7 mouse cellular contexts compared by ENCODE assay signal in the genomic region with DNA sequence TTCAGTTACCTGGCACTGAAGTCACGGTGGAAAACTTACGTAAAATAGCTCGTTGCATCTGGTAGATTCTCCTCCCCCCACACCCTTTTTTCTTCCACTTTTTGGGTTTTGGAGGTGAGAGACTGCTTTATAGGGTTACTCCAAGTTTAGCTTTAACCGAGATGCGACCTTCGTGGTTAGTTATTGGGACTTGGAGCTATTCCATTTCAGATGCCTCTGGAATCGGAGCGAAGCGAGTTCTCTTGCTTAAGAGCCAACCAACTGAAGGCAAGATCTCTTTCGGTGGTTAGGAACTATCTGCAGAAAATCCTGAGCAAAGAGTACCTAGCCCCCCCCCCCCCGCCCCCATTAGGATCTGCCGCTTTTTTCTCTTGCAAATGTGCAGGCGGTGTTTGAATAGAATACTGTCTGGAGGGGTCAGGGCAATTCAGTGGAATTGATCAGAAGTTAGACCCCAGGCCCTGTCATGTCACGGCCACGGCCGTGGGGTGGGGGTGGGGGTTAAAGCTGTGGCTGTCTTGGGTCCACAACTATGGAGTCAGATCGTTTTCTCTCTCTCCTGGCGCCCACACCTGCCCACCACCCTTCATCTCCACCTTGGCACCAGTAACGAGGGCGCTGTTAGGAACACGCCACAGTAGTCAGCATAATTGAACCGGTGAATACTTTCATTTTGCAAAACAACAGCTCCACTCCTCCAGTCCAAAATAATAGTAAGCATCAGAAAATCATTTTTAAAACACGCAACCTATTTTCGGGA.
A peak's percentile ranks its signal among the peaks of the same experiment; 100 is the strongest.
DNase-seq lines count a peak whose midpoint lies in the region; ATAC-seq and TF ChIP-seq lines count a peak whose summit lies in the region.

No protein-coding gene starts in this region.

- H3K9ac ChIP-seq in lung, embryonic 16.5 days (ENCODE audit: low read length): no peak overlapping the region
- no peak overlapping the region for H3K9ac ChIP-seq in intestine, embryonic 16.5 days (ENCODE audit: low read depth, low read length)

- peaks cover 73% of the 10 kb centered on the region for H3K27me3 ChIP-seq in lung, embryonic 16.5 days (ENCODE audit: control insufficient read depth, insufficient read depth, low read depth, low read length)
- H3K27me3 ChIP-seq in intestine, embryonic 16.5 days (replicated peaks; ENCODE audit: control insufficient read depth, insufficient read depth, low read length): peaks cover 57% of the 10 kb centered on the region

- no peak for ATAC-seq in lung, embryonic 16.5 days (ENCODE audit: low read depth)
- ATAC-seq in intestine, embryonic 16.5 days: no peak

- H3K4me3 ChIP-seq in lung, embryonic 16.5 days (ENCODE audit: low read length): peak overlapping the region; percentile 19
- peak overlapping the region; percentile 16 for H3K4me3 ChIP-seq in intestine, embryonic 16.5 days (ENCODE audit: low read length)
- peak overlapping the region; percentile 94 for H3K4me3 ChIP-seq in olfactory bulb, adult 2 months (ENCODE audit: insufficient read depth, low read depth, low read length)

- no peaks in the 10 kb centered on the region for H3K4me1 ChIP-seq in lung, embryonic 16.5 days (replicated peaks; ENCODE audit: control insufficient read depth, insufficient read depth, low read length)
- peaks cover 10% of the 10 kb centered on the region for H3K4me1 ChIP-seq in intestine, embryonic 16.5 days (ENCODE audit: control insufficient read depth, insufficient read depth, low read length)
- no peaks in the 10 kb centered on the region for H3K4me1 ChIP-seq in olfactory bulb, adult 2 months (ENCODE audit: control insufficient read depth, insufficient read depth, low read length)

- 4% methylated on average over 24 of the region's 24 CpGs for WGBS in lung, embryonic 16.5 days
- 5% methylated on average over 24 of the region's 24 CpGs for WGBS in intestine, embryonic 16.5 days
- 1% methylated on average over 24 of the region's 24 CpGs for WGBS in olfactory bulb, adult 2 months

- no peak for DNase-seq in lung, postnatal 25 days (ENCODE audit: low spot score)
- peak; percentile 55 for DNase-seq in embryo, embryonic 11 days
- no peak for DNase-seq in urinary bladder, postnatal 36 days (ENCODE audit: low spot score in 2 of 2)
- DNase-seq in spleen, postnatal 14 days (ENCODE audit: low spot score in 2 of 2): no peak

- no peak for TF ChIP-seq CTCF in olfactory bulb, adult 2 months (IDR thresholded peaks at IDR 0.05; ENCODE audit: insufficient read depth, low read depth, low read length)

- H3K27ac ChIP-seq in lung, embryonic 16.5 days (ENCODE audit: low read length): no peak overlapping the region
- no peak overlapping the region for H3K27ac ChIP-seq in intestine, embryonic 16.5 days (ENCODE audit: low read length)
- peak overlapping the region; percentile 99 for H3K27ac ChIP-seq in olfactory bulb, adult 2 months (ENCODE audit: insufficient read depth, low read depth, low read length)

- no peak for TF ChIP-seq POLR2A in olfactory bulb, adult 2 months (IDR thresholded peaks at IDR 0.05; ENCODE audit: insufficient read depth, low read depth, low read length)

- H3K36me3 ChIP-seq in lung, embryonic 16.5 days (ENCODE audit: control insufficient read depth, insufficient read depth, low read length): no peaks in the 10 kb centered on the region
- H3K36me3 ChIP-seq in intestine, embryonic 16.5 days (ENCODE audit: control insufficient read depth, insufficient read depth, low read length): no peaks in the 10 kb centered on the region

- H3K9me3 ChIP-seq in lung, embryonic 16.5 days (ENCODE audit: control insufficient read depth, low read length): no peaks in the 10 kb centered on the region
- no peaks in the 10 kb centered on the region for H3K9me3 ChIP-seq in intestine, embryonic 16.5 days (ENCODE audit: control insufficient read depth, low read length)

- H3K4me2 ChIP-seq in lung, embryonic 16.5 days (ENCODE audit: low read depth, low read length): 0 out of 2 replicates have a peak overlapping the region, but pooled peaks have one; percentile 6
- no peak overlapping the region for H3K4me2 ChIP-seq in intestine, embryonic 16.5 days (ENCODE audit: low read depth, low read length)

Comparison
In these comparisons a context has a peak if more than half of its experiments do, and no peak if none do; other contexts are left out.
1. H3K4me3 ChIP-seq: peak in every context shown above with its lines; median percentile 94 in olfactory bulb, adult 2 months; 19 in lung, embryonic 16.5 days; 16 in intestine, embryonic 16.5 days.